Mouse (Mus musculus): ENCODE measurements around the gene Slc2a13. TPM values are rescaled to one million over a fixed set of nuclear protein-coding genes. Genes with fewer than 3 reads are reported as not detected.

Slc2a13 gene
- 2.2 and 3.1 TPM in 2 replicates for polyA plus RNA-seq (2015; fragmentation: Nextera tagmentation; extraction: Ambion mirVana)

DNA sequence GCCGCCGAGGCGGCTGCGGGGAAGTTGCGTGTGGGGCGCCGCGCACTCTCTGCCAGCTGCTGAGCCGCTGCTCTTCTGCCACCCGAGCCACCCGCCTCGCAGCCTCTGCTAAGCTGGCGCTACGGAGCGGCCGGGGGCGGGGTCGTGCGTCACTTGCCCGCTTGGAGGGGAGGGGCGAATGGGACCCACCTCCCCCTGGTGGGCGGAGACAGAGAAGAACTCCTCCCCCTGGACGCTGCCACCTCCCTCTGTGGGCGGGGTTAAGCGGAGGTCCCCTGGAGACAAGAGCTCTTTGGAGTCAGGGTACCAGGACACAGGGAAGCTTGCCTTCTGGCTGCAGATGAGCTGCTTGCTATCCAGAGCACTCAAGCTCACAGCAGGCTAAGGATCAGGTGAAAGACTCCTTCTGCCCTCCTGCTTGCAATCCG is at the start of gene Slc2a13:
TSS of gene Slc2a13 (minus strand) at position 151 of the 428 bp plus-strand sequence.

Other genes starting within 250 kb of the Slc2a13 start
- 4.3 and 8.4 TPM in 2 replicates for gene Lrrk2, start 99.9 kb upstream of the Slc2a13 start, polyA plus RNA-seq (2015; fragmentation: Nextera tagmentation; extraction: Ambion mirVana)